Mouse (Mus musculus): ENCODE measurements around the gene Mterf4. TPM values are rescaled to one million over a fixed set of nuclear protein-coding genes. Genes with fewer than 3 reads are reported as not detected.

Mterf4 gene
- polyA plus RNA-seq, 1 experiment from 2014 or later, result 22.2 TPM

GRCm38 (mm10) chr1:93275561-93275960 lies 30.2 kb downstream of the Mterf4 start:
- no peaks in the 10 kb centered on the region for H3K36me3 ChIP-seq (ENCODE audit: control insufficient read depth, insufficient read depth, low read length)
- no peaks in the 10 kb centered on the region for H3K4me1 ChIP-seq (ENCODE audit: control insufficient read depth, insufficient read depth, low read length)
- H3K9me3 ChIP-seq (replicated peaks; ENCODE audit: control insufficient read depth, low read length), result no peaks in the 10 kb centered on the region
- no peak for ATAC-seq (replicated peaks; ENCODE audit: insufficient number of reproducible peaks, low FRiP score, low TSS enrichment)
- no peak overlapping the region for H3K4me2 ChIP-seq
- H3K9ac ChIP-seq (ENCODE audit: low read depth, low read length), result no peak overlapping the region
- no peak overlapping the region for H3K27ac ChIP-seq (ENCODE audit: low read depth, low read length)
- peaks cover 3% of the 10 kb centered on the region; the same call in 1 of the 2 replicates for H3K27me3 ChIP-seq (ENCODE audit: control insufficient read depth, insufficient read depth, low read length)
- no peak overlapping the region for H3K4me3 ChIP-seq (ENCODE audit: low read depth, low read length)
- 69% methylated on average over 6 of the region's 6 CpGs for WGBS (ENCODE audit: insufficient replicate concordance)

GRCm38 (mm10) chr1:93272409-93272821 lies 33.3 kb downstream of the Mterf4 start:
- H3K36me3 ChIP-seq (ENCODE audit: control insufficient read depth, insufficient read depth, low read length), result no peaks in the 10 kb centered on the region
- H3K9ac ChIP-seq (ENCODE audit: low read depth, low read length), result no peak overlapping the region
- no peaks in the 10 kb centered on the region for H3K9me3 ChIP-seq (replicated peaks; ENCODE audit: control insufficient read depth, low read length)
- no peak for ATAC-seq (replicated peaks; ENCODE audit: insufficient number of reproducible peaks, low FRiP score, low TSS enrichment)
- WGBS (ENCODE audit: insufficient replicate concordance), result 2% methylated on average over 16 of the region's 16 CpGs
- H3K27me3 ChIP-seq (ENCODE audit: control insufficient read depth, insufficient read depth, low read length), result peaks cover 3% of the 10 kb centered on the region; the same call in 1 of the 2 replicates
- no peak overlapping the region for H3K4me3 ChIP-seq (ENCODE audit: low read depth, low read length)
- H3K27ac ChIP-seq (ENCODE audit: low read depth, low read length), result no peak overlapping the region
- H3K4me1 ChIP-seq (ENCODE audit: control insufficient read depth, insufficient read depth, low read length), result no peaks in the 10 kb centered on the region
- no peak overlapping the region for H3K4me2 ChIP-seq

- Histone ChIP-seq H3K27ac (ENCODE audit: low read depth, low read length) (no peak overlapping the region), H3K4me2 (no peak overlapping the region), H3K4me1 (ENCODE audit: control insufficient read depth, insufficient read depth, low read length) (no peaks in the 10 kb centered on the region), H3K36me3 (ENCODE audit: control insufficient read depth, insufficient read depth, low read length) (no peaks in the 10 kb centered on the region), H3K4me3 (ENCODE audit: low read depth, low read length) (no peak overlapping the region), H3K9me3 (replicated peaks; ENCODE audit: control insufficient read depth, low read length) (no peaks in the 10 kb centered on the region), H3K9ac (ENCODE audit: low read depth, low read length) (no peak overlapping the region), H3K27me3 (ENCODE audit: control insufficient read depth, insufficient read depth, low read length) (peaks cover 3% of the 10 kb centered on the region; the same call in 1 of the 2 replicates)
- 63% methylated on average over 6 of the region's 6 CpGs for WGBS (ENCODE audit: insufficient replicate concordance)
- no peak for ATAC-seq (replicated peaks; ENCODE audit: insufficient number of reproducible peaks, low FRiP score, low TSS enrichment)
These were observed 34.0 kb downstream of the Mterf4 start for GRCm38 (mm10) chr1:93271751-93272150.

- H3K27me3 ChIP-seq (ENCODE audit: control insufficient read depth, insufficient read depth, low read length), result peaks cover 3% of the 10 kb centered on the region; the same call in 1 of the 2 replicates
- H3K27ac ChIP-seq (ENCODE audit: low read depth, low read length), result no peak overlapping the region
- H3K36me3 ChIP-seq (ENCODE audit: control insufficient read depth, insufficient read depth, low read length), result no peaks in the 10 kb centered on the region
- H3K4me3 ChIP-seq (ENCODE audit: low read depth, low read length), result no peak overlapping the region
- no peak overlapping the region for H3K4me2 ChIP-seq
- 60% methylated on average over 3 of the region's 3 CpGs for WGBS (ENCODE audit: insufficient replicate concordance)
- no peak overlapping the region for H3K9ac ChIP-seq (ENCODE audit: low read depth, low read length)
- no peak for ATAC-seq (replicated peaks; ENCODE audit: insufficient number of reproducible peaks, low FRiP score, low TSS enrichment)
- H3K4me1 ChIP-seq (ENCODE audit: control insufficient read depth, insufficient read depth, low read length), result no peaks in the 10 kb centered on the region
- H3K9me3 ChIP-seq (replicated peaks; ENCODE audit: control insufficient read depth, low read length), result no peaks in the 10 kb centered on the region
These were observed 35.0 kb downstream of the Mterf4 start for GRCm38 (mm10) chr1:93270516-93271240.

- 86% methylated on average over 2 of the region's 2 CpGs for WGBS (ENCODE audit: insufficient replicate concordance)
These were observed 37.5 kb downstream of the Mterf4 start for GRCm38 (mm10) chr1:93268246-93268645.

GRCm38 (mm10) chr1:93267207-93267606 lies 38.5 kb downstream of the Mterf4 start:
- Histone ChIP-seq H3K4me2 (no peak overlapping the region), H3K27me3 (ENCODE audit: control insufficient read depth, insufficient read depth, low read length) (no peaks in the 10 kb centered on the region), H3K9ac (ENCODE audit: low read depth, low read length) (no peak overlapping the region), H3K27ac (ENCODE audit: low read depth, low read length) (no peak overlapping the region), H3K4me1 (ENCODE audit: control insufficient read depth, insufficient read depth, low read length) (no peaks in the 10 kb centered on the region), H3K36me3 (ENCODE audit: control insufficient read depth, insufficient read depth, low read length) (no peaks in the 10 kb centered on the region), H3K9me3 (replicated peaks; ENCODE audit: control insufficient read depth, low read length) (no peaks in the 10 kb centered on the region), H3K4me3 (ENCODE audit: low read depth, low read length) (no peak overlapping the region)
- 48% methylated on average over 3 of the region's 3 CpGs for WGBS (ENCODE audit: insufficient replicate concordance)
- ATAC-seq (replicated peaks; ENCODE audit: insufficient number of reproducible peaks, low FRiP score, low TSS enrichment), result no peak

More at GRCm38 (mm10) chr1:93268246-93268645, 37.5 kb downstream of the Mterf4 start:
- Histone ChIP-seq H3K4me1 (ENCODE audit: control insufficient read depth, insufficient read depth, low read length) (no peaks in the 10 kb centered on the region), H3K9ac (ENCODE audit: low read depth, low read length) (no peak overlapping the region), H3K36me3 (ENCODE audit: control insufficient read depth, insufficient read depth, low read length) (no peaks in the 10 kb centered on the region), H3K4me3 (ENCODE audit: low read depth, low read length) (no peak overlapping the region), H3K9me3 (replicated peaks; ENCODE audit: control insufficient read depth, low read length) (no peaks in the 10 kb centered on the region), H3K4me2 (no peak overlapping the region), H3K27ac (ENCODE audit: low read depth, low read length) (no peak overlapping the region), H3K27me3 (ENCODE audit: control insufficient read depth, insufficient read depth, low read length) (no peaks in the 10 kb centered on the region)
- no peak for ATAC-seq (replicated peaks; ENCODE audit: insufficient number of reproducible peaks, low FRiP score, low TSS enrichment)

GRCm38 (mm10) chr1:93257560-93257959 lies 48.2 kb downstream of the Mterf4 start:
- WGBS (ENCODE audit: insufficient replicate concordance), result 67% methylated on average over 1 of the region's 1 CpGs
- ATAC-seq (replicated peaks; ENCODE audit: insufficient number of reproducible peaks, low FRiP score, low TSS enrichment), result no peak
- Histone ChIP-seq H3K27me3 (ENCODE audit: control insufficient read depth, insufficient read depth, low read length) (no peaks in the 10 kb centered on the region), H3K36me3 (ENCODE audit: control insufficient read depth, insufficient read depth, low read length) (no peaks in the 10 kb centered on the region), H3K4me3 (ENCODE audit: low read depth, low read length) (no peak overlapping the region), H3K4me2 (no peak overlapping the region), H3K27ac (ENCODE audit: low read depth, low read length) (no peak overlapping the region), H3K9ac (ENCODE audit: low read depth, low read length) (no peak overlapping the region), H3K4me1 (ENCODE audit: control insufficient read depth, insufficient read depth, low read length) (no peaks in the 10 kb centered on the region), H3K9me3 (replicated peaks; ENCODE audit: control insufficient read depth, low read length) (no peaks in the 10 kb centered on the region)

- Histone ChIP-seq H3K27me3 (ENCODE audit: control insufficient read depth, insufficient read depth, low read length) (no peaks in the 10 kb centered on the region), H3K4me3 (ENCODE audit: low read depth, low read length) (no peak overlapping the region), H3K4me1 (ENCODE audit: control insufficient read depth, insufficient read depth, low read length) (no peaks in the 10 kb centered on the region), H3K4me2 (no peak overlapping the region), H3K36me3 (ENCODE audit: control insufficient read depth, insufficient read depth, low read length) (no peaks in the 10 kb centered on the region), H3K27ac (ENCODE audit: low read depth, low read length) (no peak overlapping the region), H3K9ac (ENCODE audit: low read depth, low read length) (no peak overlapping the region), H3K9me3 (replicated peaks; ENCODE audit: control insufficient read depth, low read length) (no peaks in the 10 kb centered on the region)
- ATAC-seq (replicated peaks; ENCODE audit: insufficient number of reproducible peaks, low FRiP score, low TSS enrichment), result no peak
- 84% methylated on average over 7 of the region's 7 CpGs for WGBS (ENCODE audit: insufficient replicate concordance)
These were observed 50.0 kb downstream of the Mterf4 start for GRCm38 (mm10) chr1:93255761-93256160.

- Histone ChIP-seq H3K4me1 (ENCODE audit: control insufficient read depth, insufficient read depth, low read length) (no peaks in the 10 kb centered on the region), H3K9ac (ENCODE audit: low read depth, low read length) (no peak overlapping the region), H3K27ac (ENCODE audit: low read depth, low read length) (no peak overlapping the region), H3K27me3 (ENCODE audit: control insufficient read depth, insufficient read depth, low read length) (no peaks in the 10 kb centered on the region), H3K36me3 (ENCODE audit: control insufficient read depth, insufficient read depth, low read length) (no peaks in the 10 kb centered on the region), H3K4me2 (no peak overlapping the region), H3K9me3 (replicated peaks; ENCODE audit: control insufficient read depth, low read length) (no peaks in the 10 kb centered on the region), H3K4me3 (ENCODE audit: low read depth, low read length) (no peak overlapping the region)
- ATAC-seq (replicated peaks; ENCODE audit: insufficient number of reproducible peaks, low FRiP score, low TSS enrichment), result no peak
- 26% methylated on average over 2 of the region's 2 CpGs for WGBS (ENCODE audit: insufficient replicate concordance)
These were observed 53.1 kb downstream of the Mterf4 start for GRCm38 (mm10) chr1:93252586-93252985.

Data from heart, embryonic 11.5 days (tissue).